Mouse (Mus musculus): Measurements from ENCODE around the gene Trip11.

GRCm38 (mm10) chr12:101818608-101819370, 94.3 kb downstream of the Trip11 start, which contains the start of gene Fbln5:
- no peak for TF ChIP-seq GATA1 (IDR thresholded peaks at IDR 0.05; ENCODE audit: borderline replicate concordance, low read length)
- no peak for TF ChIP-seq FLI1 (IDR thresholded peaks at IDR 0.05; ENCODE audit: low read length)

Data from megakaryocyte, embryonic 14.5 days (primary cell).